Mouse (Mus musculus) testis, adult 2 months (tissue): ENCODE measurements at regions not wholly inside any gene's neighbourhood (a gene's known extent, or its start where the extent isn't known, plus 50 kb on each side); places are given as distances from the start of the nearest gene placed in this dataset.

Experiments
- H3K27ac ChIP-seq: fragments of 200-500 bp; 2 replicates; pipeline ENCODE4 v1.5.1; 2012; ENCODE audit warnings: low read depth, low read length; ENCODE audit not compliant: control insufficient read depth, insufficient read depth
- H3K27me3 ChIP-seq: fragments of 200-500 bp; 2 replicates; pipeline ENCODE4 v1.6.1; 2012; ENCODE audit warnings: mild to moderate bottlenecking, low read length, moderate library complexity; ENCODE audit not compliant: control insufficient read depth, insufficient read depth
- H3K36me3 ChIP-seq: fragments of 200-500 bp; 2 replicates; pipeline ENCODE4 v1.6.1; 2012; ENCODE audit warnings: mild to moderate bottlenecking, low read length; ENCODE audit not compliant: control insufficient read depth, insufficient read depth
- H3K4me1 ChIP-seq: fragments of 200-500 bp; 2 replicates; pipeline ENCODE4 v1.6.1; 2012; ENCODE audit warnings: low read length; ENCODE audit not compliant: control insufficient read depth, insufficient read depth
- H3K4me3 ChIP-seq: fragments of 200-500 bp; 2 replicates; pipeline ENCODE4 v1.5.1; 2012; ENCODE audit warnings: low read depth, mild to moderate bottlenecking, low read length, moderate library complexity, mixed read lengths; ENCODE audit not compliant: control insufficient read depth
- CTCF ChIP-seq: fragments of 200-500 bp; IDR thresholded peaks from 2 replicates; pipeline ENCODE4 v1.5.1; 2012; ENCODE audit warnings: low read depth, mild to moderate bottlenecking, inconsistent platforms, low read length, moderate library complexity; ENCODE audit not compliant: control insufficient read depth, insufficient read depth, insufficient replicate concordance
- POLR2A ChIP-seq: fragments of 200-500 bp; IDR thresholded peaks from 2 replicates; pipeline ENCODE4 v1.6.1; 2012; ENCODE audit warnings: low read depth, mild to moderate bottlenecking, inconsistent platforms, low read length, moderate library complexity; ENCODE audit not compliant: control insufficient read depth

GRCm38 (mm10) chr10:42092500-42092899 lies 74.3 kb upstream of the Armc2 start:
- Histone ChIP-seq H3K36me3 (no peaks in the 10 kb centered on the region), H3K4me3 (no peak overlapping the region), H3K4me1 (peaks cover 8% of the 10 kb centered on the region), H3K27me3 (no peaks in the 10 kb centered on the region), H3K27ac (peak overlapping the region; percentile 60)
- TF ChIP-seq POLR2A (no peak), CTCF (no peak)

GRCm38 (mm10) chr10:42091546-42092168 lies 73.4 kb upstream of the Armc2 start:
- Histone ChIP-seq H3K36me3 (no peaks in the 10 kb centered on the region), H3K27me3 (no peaks in the 10 kb centered on the region), H3K4me3 (no peak overlapping the region), H3K4me1 (peaks cover 8% of the 10 kb centered on the region; the same call in 1 of the 2 replicates), H3K27ac (peak overlapping the region; percentile 70)
- TF ChIP-seq POLR2A, result no peak
- no peak for TF ChIP-seq CTCF

- TF ChIP-seq CTCF, result no peak
- TF ChIP-seq POLR2A, result no peak
- Histone ChIP-seq H3K4me3 (no peak overlapping the region), H3K27ac (peak overlapping the region; percentile 73), H3K36me3 (no peaks in the 10 kb centered on the region), H3K4me1 (peaks cover 8% of the 10 kb centered on the region; the same call in 1 of the 2 replicates), H3K27me3 (no peaks in the 10 kb centered on the region)
These were observed 72.6 kb upstream of the Armc2 start for GRCm38 (mm10) chr10:42090806-42091205.

GRCm38 (mm10) chr10:42090147-42090546 lies 71.9 kb upstream of the Armc2 start:
- no peak overlapping the region for H3K4me3 ChIP-seq
- peaks cover 8% of the 10 kb centered on the region; the same call in 1 of the 2 replicates for H3K4me1 ChIP-seq
- no peak for TF ChIP-seq POLR2A
- no peak for TF ChIP-seq CTCF
- no peaks in the 10 kb centered on the region for H3K36me3 ChIP-seq
- H3K27ac ChIP-seq, result peak overlapping the region; percentile 79
- H3K27me3 ChIP-seq, result no peaks in the 10 kb centered on the region

- peaks cover 8% of the 10 kb centered on the region; the same call in 1 of the 2 replicates for H3K4me1 ChIP-seq
- H3K36me3 ChIP-seq, result no peaks in the 10 kb centered on the region
- no peak overlapping the region for H3K4me3 ChIP-seq
- TF ChIP-seq CTCF (no peak), POLR2A (no peak)
- no peaks in the 10 kb centered on the region for H3K27me3 ChIP-seq
- peak overlapping the region; percentile 79 for H3K27ac ChIP-seq
These were observed 71.4 kb upstream of the Armc2 start for GRCm38 (mm10) chr10:42089686-42090085.

- Histone ChIP-seq H3K27ac (peak overlapping the region; percentile 79), H3K4me3 (no peak overlapping the region), H3K27me3 (no peaks in the 10 kb centered on the region), H3K36me3 (no peaks in the 10 kb centered on the region), H3K4me1 (peaks cover 8% of the 10 kb centered on the region; the same call in 1 of the 2 replicates)
- TF ChIP-seq POLR2A (no peak), CTCF (no peak)
These were observed 71.0 kb upstream of the Armc2 start for GRCm38 (mm10) chr10:42089235-42089625.

GRCm38 (mm10) chr10:42088570-42089234 lies 70.5 kb upstream of the Armc2 start:
- H3K27ac ChIP-seq, result peak overlapping the region; percentile 79
- peaks cover 8% of the 10 kb centered on the region; the same call in 1 of the 2 replicates for H3K4me1 ChIP-seq
- no peaks in the 10 kb centered on the region for H3K27me3 ChIP-seq
- no peak overlapping the region for H3K4me3 ChIP-seq
- no peaks in the 10 kb centered on the region for H3K36me3 ChIP-seq
- TF ChIP-seq POLR2A (no peak), CTCF (no peak)
